24 mouse cellular contexts compared by ENCODE assay signal in the genomic region with DNA sequence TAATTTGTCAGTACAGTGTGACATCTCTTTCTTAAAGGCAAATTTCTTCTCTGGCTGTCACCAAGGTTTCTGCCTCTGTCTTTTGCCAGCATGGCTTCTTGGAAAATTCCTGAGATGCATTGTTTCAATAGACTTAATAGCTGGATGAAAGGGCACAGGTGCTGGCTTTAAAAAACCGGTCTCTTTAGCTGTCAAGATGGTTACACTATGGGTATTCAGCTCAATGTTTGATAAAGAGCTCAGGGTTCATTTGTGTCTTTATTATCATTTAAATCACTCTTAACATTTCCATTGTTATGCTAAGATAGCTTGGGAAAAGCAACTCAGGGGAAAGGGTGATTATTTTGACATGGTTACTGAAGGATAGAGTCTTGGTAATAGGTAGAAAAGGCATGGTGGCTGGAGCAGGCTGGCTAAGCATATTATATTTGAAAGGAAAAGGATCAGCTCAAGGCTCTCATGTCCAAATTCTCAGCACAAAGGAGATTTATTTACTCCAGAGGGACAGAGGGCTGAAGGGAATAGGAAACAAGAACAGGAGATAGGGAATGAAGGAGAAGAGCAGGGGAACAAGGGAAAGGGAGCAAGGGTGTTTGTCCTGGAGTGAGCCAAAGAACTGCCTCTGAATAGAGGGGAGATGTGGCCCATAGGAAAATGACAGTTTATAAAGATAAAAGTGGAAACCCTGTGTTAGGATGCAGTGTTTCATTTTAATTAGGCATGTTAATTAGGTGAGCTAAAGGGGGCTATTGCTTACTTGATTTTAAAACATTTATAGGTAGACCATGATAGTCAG.
DNase-seq lines count a peak whose midpoint lies in the region; ATAC-seq and TF ChIP-seq lines count a peak whose summit lies in the region.
"Had no signal": no experiment of that assay in that cellular context is flagged by ENCODE, and none has a peak within 500 bp of the region (broad histone marks: within the 10 kb centered on the region; RNA-seq: fewer than 3 reads in every experiment).

No protein-coding gene starts in this region.

- peak overlapping the region; percentile 8; the same call in 1 of the 2 replicates for H3K27ac ChIP-seq in hindbrain, embryonic 13.5 days
- no peak overlapping the region for H3K27ac ChIP-seq in hindbrain, embryonic 16.5 days (ENCODE audit: low read depth, low read length)
- H3K27ac ChIP-seq in ES-E14 (ENCODE audit: insufficient read depth, low read depth, low read length, poor library complexity, severe bottlenecking) = no peak overlapping the region
- no peak overlapping the region for H3K27ac ChIP-seq in forebrain, embryonic 12.5 days
- H3K27ac ChIP-seq in midbrain, embryonic 13.5 days = no peak overlapping the region
- H3K27ac ChIP-seq: embryonic facial prominence, embryonic 12.5 days; heart, adult 2 months; heart, embryonic 15.5 days; left cerebral cortex, adult 2 months had no signal

- no peaks in the 10 kb centered on the region for H3K27me3 ChIP-seq in hindbrain, embryonic 13.5 days
- H3K27me3 ChIP-seq in hindbrain, embryonic 16.5 days (replicated peaks; ENCODE audit: control insufficient read depth, insufficient read depth, low read length) = no peaks in the 10 kb centered on the region
- no peaks in the 10 kb centered on the region for H3K27me3 ChIP-seq in forebrain, embryonic 12.5 days
- H3K27me3 ChIP-seq in midbrain, embryonic 13.5 days = no peaks in the 10 kb centered on the region
- H3K27me3 ChIP-seq: embryonic facial prominence, embryonic 12.5 days; heart, embryonic 15.5 days had no signal

- DNase-seq in ES-E14 (ENCODE audit: low read depth, low spot score) = peak; percentile 49
- no peak for DNase-seq in c-Kit-positive CD71-positive TER-119-positive erythroid progenitor cells, embryonic 14.5 days (ENCODE audit: low spot score)
- no peak for DNase-seq in layer of hippocampus, postnatal 14 days (ENCODE audit: low spot score in 2 of 2)
- no peak for DNase-seq in cerebellum, postnatal 10 days
- DNase-seq: adrenal gland, postnatal 25 days; B cell, adult 2 months; cerebellum, adult 2 months; gastrocnemius, postnatal 25 days; heart, adult 2 months; heart, postnatal 4 days; kidney, adult 8-10 months; kidney, postnatal 14 days; left cerebral cortex, postnatal 4 days; liver; right cerebral cortex, postnatal 25 days had no signal

- H3K9ac ChIP-seq in hindbrain, embryonic 13.5 days = no peak overlapping the region
- H3K9ac ChIP-seq in hindbrain, embryonic 16.5 days (ENCODE audit: low read depth, low read length) = no peak overlapping the region
- no peak overlapping the region for H3K9ac ChIP-seq in ES-E14 (ENCODE audit: insufficient read depth, low read depth, low read length, poor library complexity, severe bottlenecking)
- no peak overlapping the region for H3K9ac ChIP-seq in forebrain, embryonic 12.5 days
- H3K9ac ChIP-seq in midbrain, embryonic 13.5 days (replicated peaks) = no peak overlapping the region
- H3K9ac ChIP-seq: embryonic facial prominence, embryonic 12.5 days; heart, embryonic 15.5 days had no signal

- H3K4me1 ChIP-seq in hindbrain, embryonic 13.5 days (replicated peaks) = peaks cover 7% of the 10 kb centered on the region
- no peaks in the 10 kb centered on the region for H3K4me1 ChIP-seq in hindbrain, embryonic 16.5 days (ENCODE audit: control insufficient read depth, insufficient read depth, low read depth, low read length)
- H3K4me1 ChIP-seq in ES-E14 (ENCODE audit: control insufficient read depth in 2 of 2, insufficient read depth in 2 of 2, low read length in 2 of 2, poor library complexity in 1 of 2) = no peaks in the 10 kb centered on the region; a peak in 1 of 4 replicates
- H3K4me1 ChIP-seq in forebrain, embryonic 12.5 days = peaks cover 8% of the 10 kb centered on the region
- peaks cover 11% of the 10 kb centered on the region for H3K4me1 ChIP-seq in midbrain, embryonic 13.5 days (replicated peaks)
- H3K4me1 ChIP-seq: embryonic facial prominence, embryonic 12.5 days; heart, embryonic 15.5 days had no signal

- no peaks in the 10 kb centered on the region for H3K9me3 ChIP-seq in hindbrain, embryonic 13.5 days
- no peaks in the 10 kb centered on the region for H3K9me3 ChIP-seq in hindbrain, embryonic 16.5 days (ENCODE audit: control insufficient read depth, low read length)
- no peaks in the 10 kb centered on the region for H3K9me3 ChIP-seq in ES-E14 (ENCODE audit: control insufficient read depth, insufficient read depth, low read depth, low read length)
- no peaks in the 10 kb centered on the region for H3K9me3 ChIP-seq in forebrain, embryonic 12.5 days
- no peaks in the 10 kb centered on the region for H3K9me3 ChIP-seq in midbrain, embryonic 13.5 days
- H3K9me3 ChIP-seq: embryonic facial prominence, embryonic 12.5 days; heart, embryonic 15.5 days had no signal

- in situ Hi-C loops in ES-E14 (cut with MboI; ENCODE audit: low sequenced_read_pairs in 2 of 2, unreplicated experiment in 2 of 2) = no loop called here

- H3K4me2 ChIP-seq in hindbrain, embryonic 13.5 days = no peak overlapping the region
- H3K4me2 ChIP-seq in hindbrain, embryonic 16.5 days (ENCODE audit: low read length) = no peak overlapping the region
- H3K4me2 ChIP-seq in forebrain, embryonic 12.5 days = no peak overlapping the region
- no peak overlapping the region for H3K4me2 ChIP-seq in midbrain, embryonic 13.5 days (replicated peaks)
- H3K4me2 ChIP-seq: embryonic facial prominence, embryonic 12.5 days; heart, embryonic 15.5 days had no signal

- H3K36me3 ChIP-seq in hindbrain, embryonic 13.5 days = no peaks in the 10 kb centered on the region
- no peaks in the 10 kb centered on the region for H3K36me3 ChIP-seq in hindbrain, embryonic 16.5 days (ENCODE audit: control insufficient read depth, insufficient read depth, low read length)
- H3K36me3 ChIP-seq in ES-E14 (ENCODE audit: control insufficient read depth, insufficient read depth, low read length, poor library complexity, severe bottlenecking) = no peaks in the 10 kb centered on the region
- no peaks in the 10 kb centered on the region for H3K36me3 ChIP-seq in forebrain, embryonic 12.5 days (replicated peaks)
- no peaks in the 10 kb centered on the region for H3K36me3 ChIP-seq in midbrain, embryonic 13.5 days
- H3K36me3 ChIP-seq: embryonic facial prominence, embryonic 12.5 days; heart, embryonic 15.5 days had no signal

- no peak; the same call in 1 of the 2 replicates for ATAC-seq in hindbrain, embryonic 13.5 days (ENCODE audit: low FRiP score)
- ATAC-seq in hindbrain, embryonic 16.5 days = no peak
- peak; percentile 58 for ATAC-seq in forebrain, embryonic 12.5 days (ENCODE audit: low FRiP score)
- peak; percentile 58; the same call in 1 of the 2 replicates for ATAC-seq in midbrain, embryonic 13.5 days
- ATAC-seq: lung, postnatal 0 days had no signal

- 10% methylated on average over 1 of the region's 1 CpGs for WGBS in hindbrain, embryonic 13.5 days
- WGBS in hindbrain, embryonic 16.5 days = 8% methylated on average over 1 of the region's 1 CpGs
- WGBS in forebrain, embryonic 12.5 days = 0% methylated on average over 1 of the region's 1 CpGs
- WGBS in midbrain, embryonic 13.5 days = 2% methylated on average over 1 of the region's 1 CpGs

- no peak overlapping the region for H3K4me3 ChIP-seq in hindbrain, embryonic 13.5 days
- H3K4me3 ChIP-seq in hindbrain, embryonic 16.5 days (ENCODE audit: low read length) = no peak overlapping the region
- H3K4me3 ChIP-seq in ES-E14 (ENCODE audit: insufficient read depth in 1 of 2, low read depth in 1 of 2, low read length in 2 of 2, poor library complexity in 1 of 2, severe bottlenecking in 1 of 2) = no peak overlapping the region
- H3K4me3 ChIP-seq in forebrain, embryonic 12.5 days (replicated peaks) = no peak overlapping the region
- H3K4me3 ChIP-seq in midbrain, embryonic 13.5 days (replicated peaks) = no peak overlapping the region
- H3K4me3 ChIP-seq: embryonic facial prominence, embryonic 12.5 days; erythroblast, embryonic 14.5 days; heart, adult 2 months; heart, embryonic 15.5 days; left cerebral cortex, adult 2 months had no signal

TF ChIP-seq in ES-E14, 5 proteins besides CTCF, POLR2A, EP300 and RAD21:
- no peak for TF ChIP-seq MAFK (IDR thresholded peaks at IDR 0.05; ENCODE audit: insufficient read depth, low read depth, low read length)
- TF ChIP-seq ZC3H11A (IDR thresholded peaks at IDR 0.05; ENCODE audit: borderline replicate concordance, low read depth, low read length) = no peak
- no peak for TF ChIP-seq ZNF384 (IDR thresholded peaks at IDR 0.05; ENCODE audit: low read depth, low read length)
- 0 out of 2 replicates have a peak, but pooled peaks have one; percentile 39 for TF ChIP-seq CHD2 (IDR thresholded peaks at IDR 0.05; ENCODE audit: low read depth, low read length)

Comparison
In these comparisons a context has a peak if more than half of its experiments do, and no peak if none do; other contexts are left out.
1. ATAC-seq: peak in forebrain, embryonic 12.5 days (single experiment) and midbrain, embryonic 13.5 days (single experiment); none in hindbrain, embryonic 13.5 days (single experiment) and hindbrain, embryonic 16.5 days (single experiment).